Mouse (Mus musculus): Measurements from ENCODE around the gene Ntmt1. TPM values are rescaled to one million over a fixed set of nuclear protein-coding genes. Genes with fewer than 3 reads are reported as not detected.

The Ntmt1 gene
- polyA plus RNA-seq (2014; fragmentation: Nextera tagmentation; extraction: Ambion mirVana), result 99.1 and 101 TPM in 2 replicates

- Histone ChIP-seq H3K4me1 (ENCODE audit: control insufficient read depth, insufficient read depth, low read length) (peaks cover 17% of the 10 kb centered on the region), H3K27ac (ENCODE audit: low read length) (peak within 1 kb of the TSS; percentile 75), H3K36me3 (ENCODE audit: control insufficient read depth, insufficient read depth, low read length) (peaks cover 3% of the 10 kb centered on the region; the same call in 1 of the 2 replicates), H3K27me3 (ENCODE audit: control insufficient read depth, insufficient read depth, low read length) (no peaks in the 10 kb centered on the region), H3K4me3 (ENCODE audit: low read depth, low read length) (peak within 1 kb of the TSS; percentile 61), H3K4me2 (replicated peaks; ENCODE audit: low read depth, low read length) (peak within 1 kb of the TSS; percentile 96), H3K9ac (replicated peaks; ENCODE audit: low read depth, low read length) (peak within 1 kb of the TSS; percentile 67), H3K9me3 (ENCODE audit: control insufficient read depth, low read depth, low read length) (no peaks in the 10 kb centered on the region)
- WGBS, result under 1% methylated on average over 43 of the region's 44 CpGs
- peak; percentile 99 for ATAC-seq (ENCODE audit: insufficient number of reproducible peaks, insufficient read depth, low FRiP score, low read depth)
These were observed at the start of gene Ntmt1 for GRCm38 (mm10) chr2:30807648-30808295. TSS of gene Ntmt1 (plus strand) at chr2:30807826.

DNA sequence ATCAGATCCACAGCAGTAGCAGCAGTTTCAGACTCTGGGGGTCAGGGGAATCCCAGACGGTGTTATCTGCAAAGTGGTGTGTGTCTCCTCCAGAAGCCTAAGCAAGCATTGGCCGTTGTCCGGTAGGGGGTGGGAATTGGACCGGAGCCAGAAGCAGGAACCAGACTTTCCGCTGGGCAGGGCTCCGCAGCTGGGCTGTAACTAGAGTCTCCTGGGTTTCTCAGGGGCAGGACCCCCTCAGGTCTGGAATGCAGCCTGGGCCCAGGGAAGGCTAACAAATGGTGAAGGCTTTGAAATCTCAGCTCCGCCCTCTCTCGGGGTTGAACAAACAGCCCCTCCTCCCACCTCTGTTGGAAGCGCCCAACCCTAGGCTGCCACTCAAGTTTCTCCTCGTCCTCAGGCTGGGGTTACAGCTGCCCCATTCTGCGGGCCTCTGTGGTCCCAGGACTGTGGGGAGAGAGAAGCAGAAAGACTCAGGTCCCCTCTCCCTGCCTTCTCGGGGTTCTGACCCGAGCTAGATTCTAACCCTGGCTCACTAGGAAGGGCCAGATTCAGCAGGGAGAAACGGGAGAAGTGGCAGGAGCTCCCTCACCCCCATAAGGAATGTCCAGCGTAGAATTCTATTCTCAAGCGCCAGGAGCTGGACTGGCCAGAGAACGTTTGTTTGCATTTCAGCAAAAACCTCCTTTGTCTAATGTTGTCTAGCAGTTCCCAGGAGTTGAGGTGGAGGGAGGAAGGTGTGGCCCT, 49.1 kb upstream of the Ntmt1 start:
- H3K9me3 ChIP-seq (ENCODE audit: control insufficient read depth, low read depth, low read length), result peaks cover 6% of the 10 kb centered on the region; the same call in 1 of the 2 replicates
- H3K27me3 ChIP-seq (ENCODE audit: control insufficient read depth, insufficient read depth, low read length), result no peaks in the 10 kb centered on the region
- peak overlapping the region; percentile 7; the same call in 1 of the 2 replicates for H3K4me3 ChIP-seq (ENCODE audit: low read depth, low read length)
- ATAC-seq (ENCODE audit: insufficient number of reproducible peaks, insufficient read depth, low FRiP score, low read depth), result peak; percentile 94
- H3K4me2 ChIP-seq (replicated peaks; ENCODE audit: low read depth, low read length), result peak overlapping the region; percentile 6
- 3% methylated on average over 17 of the region's 17 CpGs for WGBS
- peaks cover 34% of the 10 kb centered on the region for H3K4me1 ChIP-seq (ENCODE audit: control insufficient read depth, insufficient read depth, low read length)
- H3K27ac ChIP-seq (ENCODE audit: low read length), result peak overlapping the region; percentile 93
- H3K9ac ChIP-seq (replicated peaks; ENCODE audit: low read depth, low read length), result no peak overlapping the region
- H3K36me3 ChIP-seq (ENCODE audit: control insufficient read depth, insufficient read depth, low read length), result no peaks in the 10 kb centered on the region

GRCm38 (mm10) chr2:30759088-30759374, 48.6 kb upstream of the Ntmt1 start:
- Histone ChIP-seq H3K36me3 (ENCODE audit: control insufficient read depth, insufficient read depth, low read length) (no peaks in the 10 kb centered on the region), H3K9me3 (ENCODE audit: control insufficient read depth, low read depth, low read length) (peaks cover 6% of the 10 kb centered on the region; the same call in 1 of the 2 replicates), H3K9ac (replicated peaks; ENCODE audit: low read depth, low read length) (no peak overlapping the region), H3K27me3 (ENCODE audit: control insufficient read depth, insufficient read depth, low read length) (no peaks in the 10 kb centered on the region), H3K4me1 (ENCODE audit: control insufficient read depth, insufficient read depth, low read length) (peaks cover 33% of the 10 kb centered on the region), H3K27ac (ENCODE audit: low read length) (peak overlapping the region; percentile 93), H3K4me2 (replicated peaks; ENCODE audit: low read depth, low read length) (peak overlapping the region; percentile 6), H3K4me3 (ENCODE audit: low read depth, low read length) (0 out of 2 replicates have a peak overlapping the region, but pooled peaks have one; percentile 7)
- peak; percentile 51 for ATAC-seq (ENCODE audit: insufficient number of reproducible peaks, insufficient read depth, low FRiP score, low read depth)
- 26% methylated on average over 4 of the region's 4 CpGs for WGBS

GRCm38 (mm10) chr2:30759442-30759841, 48.2 kb upstream of the Ntmt1 start:
- Histone ChIP-seq H3K27ac (ENCODE audit: low read length) (peak overlapping the region; percentile 93), H3K4me2 (replicated peaks; ENCODE audit: low read depth, low read length) (0 out of 2 replicates have a peak overlapping the region, but pooled peaks have one; percentile 6), H3K36me3 (ENCODE audit: control insufficient read depth, insufficient read depth, low read length) (no peaks in the 10 kb centered on the region), H3K4me1 (ENCODE audit: control insufficient read depth, insufficient read depth, low read length) (peaks cover 33% of the 10 kb centered on the region), H3K9me3 (ENCODE audit: control insufficient read depth, low read depth, low read length) (peaks cover 6% of the 10 kb centered on the region; the same call in 1 of the 2 replicates), H3K27me3 (ENCODE audit: control insufficient read depth, insufficient read depth, low read length) (no peaks in the 10 kb centered on the region), H3K4me3 (ENCODE audit: low read depth, low read length) (no peak overlapping the region), H3K9ac (replicated peaks; ENCODE audit: low read depth, low read length) (no peak overlapping the region)
- 76% methylated on average over 4 of the region's 4 CpGs for WGBS
- no peak for ATAC-seq (ENCODE audit: insufficient number of reproducible peaks, insufficient read depth, low FRiP score, low read depth)

DNA sequence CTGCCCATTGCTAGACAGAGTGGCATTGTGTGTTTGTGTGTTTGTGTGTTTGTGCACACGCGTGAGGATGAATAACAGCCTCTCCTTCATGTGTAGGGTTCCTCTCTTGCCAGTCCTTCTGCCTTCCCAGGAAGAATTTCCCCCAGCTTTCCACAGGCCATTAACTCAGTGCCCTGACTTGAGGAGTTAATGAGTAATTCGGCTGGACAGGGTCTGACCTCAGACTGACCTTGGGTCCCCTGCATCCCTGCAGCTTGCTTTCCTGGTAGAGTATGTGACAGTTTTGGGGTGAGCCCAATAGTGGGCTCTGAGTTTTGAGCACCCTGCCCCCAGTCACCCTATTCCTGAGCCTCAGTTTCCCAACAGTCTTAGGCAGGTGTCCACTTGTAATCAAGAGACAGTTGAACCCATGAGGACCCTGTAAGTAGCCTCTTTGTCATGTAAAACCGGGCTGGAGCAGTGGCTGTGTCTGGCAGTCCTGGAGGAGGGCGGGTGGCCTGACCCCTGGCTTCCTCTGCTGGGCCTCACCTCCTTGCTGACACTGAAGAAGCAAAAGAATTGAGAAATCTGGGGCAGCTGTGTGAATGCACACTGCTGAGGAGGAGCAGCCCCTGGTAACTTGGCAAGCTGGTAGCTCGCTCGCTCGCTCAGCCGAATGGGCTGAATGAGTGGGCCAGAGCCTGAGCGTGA, 47.6 kb upstream of the Ntmt1 start:
- WGBS, result 56% methylated on average over 10 of the region's 10 CpGs
- no peak overlapping the region for H3K4me3 ChIP-seq (ENCODE audit: low read depth, low read length)
- no peak for ATAC-seq (ENCODE audit: insufficient number of reproducible peaks, insufficient read depth, low FRiP score, low read depth)

GRCm38 (mm10) chr2:30760706-30761105, 46.9 kb upstream of the Ntmt1 start:
- no peak overlapping the region for H3K4me3 ChIP-seq (ENCODE audit: low read depth, low read length)
- no peak for ATAC-seq (ENCODE audit: insufficient number of reproducible peaks, insufficient read depth, low FRiP score, low read depth)
- peaks cover 9% of the 10 kb centered on the region; the same call in 1 of the 2 replicates for H3K9me3 ChIP-seq (ENCODE audit: control insufficient read depth, low read depth, low read length)
- no peak overlapping the region for H3K4me2 ChIP-seq (replicated peaks; ENCODE audit: low read depth, low read length)
- H3K4me1 ChIP-seq (ENCODE audit: control insufficient read depth, insufficient read depth, low read length), result peaks cover 33% of the 10 kb centered on the region
- no peaks in the 10 kb centered on the region for H3K36me3 ChIP-seq (ENCODE audit: control insufficient read depth, insufficient read depth, low read length)
- H3K9ac ChIP-seq (replicated peaks; ENCODE audit: low read depth, low read length), result no peak overlapping the region
- H3K27ac ChIP-seq (ENCODE audit: low read length), result peak overlapping the region; percentile 93; the same call in 1 of the 2 replicates
- 31% methylated on average over 6 of the region's 6 CpGs for WGBS
- no peaks in the 10 kb centered on the region for H3K27me3 ChIP-seq (ENCODE audit: control insufficient read depth, insufficient read depth, low read length)

More for the DNA sequence above, 47.6 kb upstream of the Ntmt1 start:
- Histone ChIP-seq H3K36me3 (ENCODE audit: control insufficient read depth, insufficient read depth, low read length) (no peaks in the 10 kb centered on the region), H3K4me2 (replicated peaks; ENCODE audit: low read depth, low read length) (no peak overlapping the region), H3K4me1 (ENCODE audit: control insufficient read depth, insufficient read depth, low read length) (peaks cover 33% of the 10 kb centered on the region), H3K27ac (ENCODE audit: low read length) (peak overlapping the region; percentile 93), H3K27me3 (ENCODE audit: control insufficient read depth, insufficient read depth, low read length) (no peaks in the 10 kb centered on the region), H3K9me3 (ENCODE audit: control insufficient read depth, low read depth, low read length) (peaks cover 7% of the 10 kb centered on the region; the same call in 1 of the 2 replicates), H3K9ac (replicated peaks; ENCODE audit: low read depth, low read length) (no peak overlapping the region)

DNA sequence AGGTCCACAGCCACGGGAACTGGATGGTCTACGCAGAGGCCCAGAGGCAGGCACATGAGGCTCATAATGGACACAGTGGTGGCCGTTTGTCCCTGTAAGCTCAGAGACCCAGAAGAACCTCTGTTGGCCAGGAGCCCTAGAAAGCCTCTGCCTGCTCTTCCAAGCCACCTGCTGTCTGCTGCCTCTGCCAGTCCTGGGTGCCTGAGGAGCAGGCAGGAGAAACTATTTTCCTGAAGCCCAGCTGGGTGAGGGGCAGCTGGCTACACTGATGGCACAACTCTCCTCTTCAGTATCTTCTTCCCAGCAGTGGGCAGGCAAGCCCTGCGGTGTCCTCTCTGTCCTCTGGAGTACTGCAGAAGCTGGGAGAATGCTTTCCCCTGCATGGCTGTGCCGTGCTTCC, 41.2 kb upstream of the Ntmt1 start:
- H3K9me3 ChIP-seq (ENCODE audit: control insufficient read depth, low read depth, low read length), result peaks cover 9% of the 10 kb centered on the region; the same call in 1 of the 2 replicates
- H3K27ac ChIP-seq (ENCODE audit: low read length), result no peak overlapping the region
- no peaks in the 10 kb centered on the region for H3K36me3 ChIP-seq (ENCODE audit: control insufficient read depth, insufficient read depth, low read length)
- no peak overlapping the region for H3K4me3 ChIP-seq (ENCODE audit: low read depth, low read length)
- H3K4me1 ChIP-seq (ENCODE audit: control insufficient read depth, insufficient read depth, low read length), result peaks cover 7% of the 10 kb centered on the region; the same call in 1 of the 2 replicates
- H3K27me3 ChIP-seq (ENCODE audit: control insufficient read depth, insufficient read depth, low read length), result no peaks in the 10 kb centered on the region
- no peak for ATAC-seq (ENCODE audit: insufficient number of reproducible peaks, insufficient read depth, low FRiP score, low read depth)
- 78% methylated on average over 5 of the region's 5 CpGs for WGBS
- H3K4me2 ChIP-seq (replicated peaks; ENCODE audit: low read depth, low read length), result no peak overlapping the region
- no peak overlapping the region for H3K9ac ChIP-seq (replicated peaks; ENCODE audit: low read depth, low read length)

DNA sequence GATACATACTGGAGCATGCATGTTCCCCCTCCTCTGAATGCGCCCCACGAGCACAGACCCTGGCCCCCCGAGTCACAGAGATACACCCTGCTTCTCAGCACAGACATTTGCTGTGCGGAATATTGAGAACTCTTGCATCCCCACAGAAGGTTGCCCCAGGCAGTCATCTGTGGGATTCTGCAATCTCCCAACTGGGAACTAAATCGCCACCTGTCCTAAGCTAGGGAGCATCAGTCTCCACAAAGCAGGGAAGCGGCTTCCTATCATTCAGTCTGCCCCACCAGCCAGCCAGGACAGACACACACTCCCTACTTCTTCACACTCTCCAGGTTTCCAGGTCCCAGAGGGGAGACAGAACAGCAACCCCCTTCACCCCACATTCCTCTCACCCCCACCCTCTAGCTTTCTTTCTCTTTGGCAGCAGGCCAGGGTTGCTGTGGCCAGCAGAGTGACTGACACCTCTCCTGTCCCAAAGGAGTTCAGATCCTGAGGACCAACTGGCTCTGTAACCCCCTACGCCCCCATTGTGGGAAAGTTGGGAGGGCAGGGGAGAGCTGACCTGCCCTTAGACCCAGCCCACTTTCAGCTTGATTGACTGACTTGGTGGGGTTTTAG, 39.9 kb upstream of the Ntmt1 start:
- 81% methylated on average over 7 of the region's 7 CpGs for WGBS
- Histone ChIP-seq H3K27ac (ENCODE audit: low read length) (no peak overlapping the region), H3K36me3 (ENCODE audit: control insufficient read depth, insufficient read depth, low read length) (no peaks in the 10 kb centered on the region), H3K4me2 (replicated peaks; ENCODE audit: low read depth, low read length) (no peak overlapping the region), H3K9me3 (ENCODE audit: control insufficient read depth, low read depth, low read length) (peaks cover 5% of the 10 kb centered on the region; the same call in 1 of the 2 replicates), H3K4me3 (ENCODE audit: low read depth, low read length) (no peak overlapping the region), H3K4me1 (ENCODE audit: control insufficient read depth, insufficient read depth, low read length) (peaks cover 19% of the 10 kb centered on the region; the same call in 1 of the 2 replicates), H3K27me3 (ENCODE audit: control insufficient read depth, insufficient read depth, low read length) (no peaks in the 10 kb centered on the region), H3K9ac (replicated peaks; ENCODE audit: low read depth, low read length) (no peak overlapping the region)
- ATAC-seq (ENCODE audit: insufficient number of reproducible peaks, insufficient read depth, low FRiP score, low read depth), result no peak

Data from stomach, embryonic 14.5 days (tissue).